Mouse (Mus musculus) E14TG2a.4 (cell line): ENCODE results near the gene Tmem204.

ENCODE experiments used
- H3K27me3 ChIP-seq: 2 replicates; pipeline ENCODE4 v1.6.1; 2014; ENCODE audit warnings: low read length, control low read depth; ENCODE audit not compliant: insufficient read depth
- H3K36me3 ChIP-seq: 2 replicates; pipeline ENCODE4 v1.6.1; 2014; ENCODE audit warnings: low read length, control low read depth; ENCODE audit not compliant: insufficient read depth
- H3K4me1 ChIP-seq: replicated peaks from 2 replicates; pipeline ENCODE4 v1.6.1; 2014; ENCODE audit warnings: low read depth, low read length, control low read depth
- H3K4me3 ChIP-seq: replicated peaks from 2 replicates; pipeline ENCODE4 v1.5.1; 2014; ENCODE audit warnings: mild to moderate bottlenecking, low read length
- H3K9me3 ChIP-seq: 2 replicates; pipeline ENCODE4 v1.6.1; 2014; ENCODE audit warnings: low read length, control low read depth
- CTCF ChIP-seq: conservative IDR thresholded peaks from 2 replicates; pipeline ENCODE4 v1.5.1; 2014; ENCODE audit warnings: low read length
- NANOG ChIP-seq: IDR thresholded peaks from 2 replicates; pipeline ENCODE4 v1.6.1; 2014; ENCODE audit warnings: borderline replicate concordance, low read length, mixed read lengths
- POU5F1 ChIP-seq: IDR thresholded peaks from 2 replicates; pipeline ENCODE4 v1.6.1; 2014; ENCODE audit warnings: low read length, borderline replicate concordance

Tmem204 gene

DNA sequence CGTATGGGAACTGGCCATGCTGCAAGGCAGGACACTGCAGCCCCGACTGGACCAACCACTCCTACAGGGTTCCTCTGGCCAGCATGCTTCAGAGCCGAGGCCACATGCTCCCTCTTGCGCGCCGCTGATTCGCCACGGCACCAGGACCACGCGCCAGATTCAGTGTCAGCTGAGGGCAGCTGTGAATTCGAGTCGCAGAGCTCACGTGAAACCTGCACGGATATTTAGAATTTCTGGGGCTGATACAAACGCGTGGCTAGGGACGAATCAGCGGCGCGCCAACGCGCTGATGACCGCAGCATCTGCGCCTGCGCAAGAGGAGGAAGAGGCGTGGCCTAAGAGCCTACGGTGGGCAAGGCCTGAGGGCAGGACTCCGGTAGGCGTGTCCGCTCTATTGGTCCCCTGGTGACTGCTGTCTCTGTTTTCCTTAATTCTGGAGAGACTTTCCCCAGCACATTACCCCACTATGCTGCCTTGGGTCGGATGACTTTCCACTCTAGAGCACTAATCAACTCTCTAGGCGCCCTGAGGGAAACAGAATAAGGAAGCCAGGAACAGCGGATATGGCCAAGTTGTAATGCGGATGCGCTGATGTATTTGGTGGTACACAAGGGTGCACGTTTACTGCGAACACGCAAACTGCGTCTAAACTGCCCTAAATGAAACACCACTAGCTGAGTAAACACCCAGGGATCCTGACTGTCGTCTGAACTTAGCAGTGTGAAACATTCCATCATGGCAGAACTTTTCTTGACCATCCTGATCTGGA is 32.5 kb upstream of the Tmem204 start, which contains the start of gene Telo2:
TSS of gene Telo2 (minus strand) at position 304 of the 769 bp plus-strand sequence.
- Histone ChIP-seq H3K4me1 (peaks cover 24% of the 10 kb centered on the region), H3K27me3 (peaks cover 6% of the 10 kb centered on the region), H3K9me3 (no peaks in the 10 kb centered on the region), H3K36me3 (peaks cover 40% of the 10 kb centered on the region), H3K4me3 (peak within 1 kb of the TSS; percentile 92)
- TF ChIP-seq CTCF (no peak), NANOG (no peak), POU5F1 (no peak)

GRCm38 (mm10) chr17:25114908-25115645 is 31.7 kb upstream of the Tmem204 start:
- Histone ChIP-seq H3K4me1 (peaks cover 24% of the 10 kb centered on the region), H3K27me3 (no peaks in the 10 kb centered on the region), H3K4me3 (peak overlapping the region; percentile 92), H3K36me3 (peaks cover 48% of the 10 kb centered on the region), H3K9me3 (no peaks in the 10 kb centered on the region)
- TF ChIP-seq NANOG (no peak), POU5F1 (no peak), CTCF (no peak)

GRCm38 (mm10) chr17:25112423-25112810 is 29.0 kb upstream of the Tmem204 start:
- H3K36me3 ChIP-seq: peaks cover 70% of the 10 kb centered on the region
- TF ChIP-seq NANOG (no peak), CTCF (no peak), POU5F1 (no peak)
- no peaks in the 10 kb centered on the region for H3K9me3 ChIP-seq
- H3K27me3 ChIP-seq: no peaks in the 10 kb centered on the region
- no peak overlapping the region for H3K4me3 ChIP-seq
- H3K4me1 ChIP-seq: peaks cover 24% of the 10 kb centered on the region

- Histone ChIP-seq H3K4me3 (no peak overlapping the region), H3K36me3 (peaks cover 76% of the 10 kb centered on the region), H3K9me3 (no peaks in the 10 kb centered on the region), H3K4me1 (peaks cover 21% of the 10 kb centered on the region), H3K27me3 (no peaks in the 10 kb centered on the region)
- no peak for TF ChIP-seq NANOG
- no peak for TF ChIP-seq CTCF
- no peak for TF ChIP-seq POU5F1
These were observed 28.5 kb upstream of the Tmem204 start for GRCm38 (mm10) chr17:25111739-25112422.

GRCm38 (mm10) chr17:25111220-25111619 is 27.8 kb upstream of the Tmem204 start:
- H3K4me1 ChIP-seq: peaks cover 14% of the 10 kb centered on the region
- H3K9me3 ChIP-seq: no peaks in the 10 kb centered on the region
- no peaks in the 10 kb centered on the region for H3K27me3 ChIP-seq
- no peak for TF ChIP-seq CTCF
- no peak for TF ChIP-seq POU5F1
- TF ChIP-seq NANOG: no peak
- H3K36me3 ChIP-seq: peaks cover 82% of the 10 kb centered on the region
- H3K4me3 ChIP-seq: no peak overlapping the region

- Histone ChIP-seq H3K4me3 (no peak overlapping the region), H3K4me1 (peaks cover 11% of the 10 kb centered on the region), H3K9me3 (no peaks in the 10 kb centered on the region), H3K27me3 (no peaks in the 10 kb centered on the region), H3K36me3 (peaks cover 89% of the 10 kb centered on the region)
- TF ChIP-seq NANOG (no peak), CTCF (no peak), POU5F1 (no peak)
These were observed 27.2 kb upstream of the Tmem204 start for GRCm38 (mm10) chr17:25110590-25110989.

DNA sequence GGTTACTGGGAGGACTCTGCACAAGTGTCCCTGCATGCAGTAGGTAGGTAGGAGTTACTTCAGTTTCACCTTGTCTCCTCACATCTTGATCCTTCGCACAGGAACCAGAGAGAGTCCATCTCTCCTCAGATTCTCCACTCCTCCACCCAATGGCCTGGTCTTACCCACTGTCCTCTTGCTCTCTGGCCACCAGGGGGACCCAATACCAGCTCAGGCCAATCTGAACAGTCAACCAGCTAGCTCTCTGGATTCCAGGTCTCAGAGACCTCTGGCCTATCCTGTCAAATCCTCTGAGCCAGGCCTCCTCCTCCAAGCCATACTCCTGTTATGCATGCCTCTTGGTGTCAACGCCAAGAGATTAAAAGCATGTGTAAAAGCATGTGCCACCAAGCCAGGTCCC is 26.2 kb upstream of the Tmem204 start:
- Histone ChIP-seq H3K9me3 (no peaks in the 10 kb centered on the region), H3K36me3 (peaks cover 95% of the 10 kb centered on the region), H3K4me1 (peaks cover under 1% of the 10 kb centered on the region), H3K4me3 (no peak overlapping the region), H3K27me3 (no peaks in the 10 kb centered on the region)
- peak; percentile 29 for TF ChIP-seq CTCF
- TF ChIP-seq NANOG: no peak

GRCm38 (mm10) chr17:25107786-25108185 is 24.4 kb upstream of the Tmem204 start:
- Histone ChIP-seq H3K4me1 (no peaks in the 10 kb centered on the region), H3K27me3 (no peaks in the 10 kb centered on the region), H3K9me3 (no peaks in the 10 kb centered on the region), H3K4me3 (no peak overlapping the region), H3K36me3 (peaks cover 95% of the 10 kb centered on the region)
- TF ChIP-seq CTCF: no peak
- no peak for TF ChIP-seq NANOG
- no peak for TF ChIP-seq POU5F1
